Mouse (Mus musculus): ENCODE measurements around the gene Dytn.

GRCm38 (mm10) chr1:63708876-63709275 is 22.1 kb upstream of the Dytn start:
- TF ChIP-seq CTCF (IDR thresholded peaks at IDR 0.05; ENCODE audit: extremely low read depth, insufficient read length, insufficient replicate concordance, low read depth, low read length), result no peak
- no peak for TF ChIP-seq POLR2A (IDR thresholded peaks at IDR 0.05; ENCODE audit: low read depth, low read length)
